Mouse (Mus musculus) lung, embryonic 15.5 days (tissue): ENCODE results near the gene Gtsf2. TPM values are rescaled to one million over a fixed set of nuclear protein-coding genes. Genes with fewer than 3 reads are reported as not detected.
"Not testable (repeated sequence)": the region's sequence is repeated elsewhere in the genome, so short reads cannot be mapped to it uniquely, and the experiment has no call there.

Experiments
- ATAC-seq: fragments of 200-750 bp; cut with Nextera tagmentation; 2 replicates; pipeline ENCODE4 v1.8.0; 2017; ENCODE audit warnings: moderate number of reproducible peaks, borderline replicate concordance; ENCODE audit not compliant: low FRiP score, low TSS enrichment; ENCODE audit errors: extremely low read depth
- H3K27ac ChIP-seq: fragments of 300-500 bp; sonication (generic); 2 replicates; pipeline ENCODE4 v1.5.1; 2015; ENCODE audit warnings: moderate library complexity, mild to moderate bottlenecking, inconsistent platforms
- H3K27me3 ChIP-seq: fragments of 300-500 bp; sonication (generic); 2 replicates; pipeline ENCODE4 v1.6.1; 2015; ENCODE audit warnings: inconsistent platforms
- H3K36me3 ChIP-seq: fragments of 300-500 bp; sonication (generic); 2 replicates; pipeline ENCODE4 v1.6.1; 2015; ENCODE audit warnings: inconsistent platforms
- H3K4me1 ChIP-seq: fragments of 300-500 bp; sonication (generic); 2 replicates; pipeline ENCODE4 v1.6.1; 2015; ENCODE audit warnings: inconsistent platforms
- H3K4me2 ChIP-seq: fragments of 300-500 bp; sonication (generic); 2 replicates; pipeline ENCODE4 v1.6.1; 2015; ENCODE audit warnings: inconsistent platforms, mild to moderate bottlenecking, moderate library complexity
- H3K4me3 ChIP-seq: fragments of 300-500 bp; sonication (generic); 2 replicates; pipeline ENCODE4 v1.5.1; 2015; ENCODE audit warnings: mild to moderate bottlenecking, inconsistent platforms
- H3K9ac ChIP-seq: fragments of 300-500 bp; sonication (generic); 2 replicates; pipeline ENCODE4 v1.6.1; 2015; ENCODE audit warnings: inconsistent platforms
- H3K9me3 ChIP-seq: fragments of 300-500 bp; sonication (generic); 2 replicates; pipeline ENCODE4 v1.6.1; 2016; ENCODE audit warnings: inconsistent platforms
- WGBS: fragments of 180-500 bp; shearing (Covaris S2); methylation state at CpG from one replicate; pipeline ENCODE4 v1.1.7; 2015; 5-methylcytosine and 5-hydroxymethylcytosine counted together
- polyA plus RNA-seq: library from polyadenylated mRNA; unstranded; fragments of >200 nt; fragmentation: Nextera tagmentation; extraction: Ambion mirVana; gene quantifications from 2 replicates; pipeline ENCODE4 v1.2.1, GENCODE M21; 2015

Gene Gtsf2
- polyA plus RNA-seq, 1 experiment from 2014 or later, result not detected

GRCm38 (mm10) chr15:103471488-103472194, 23.4 kb upstream of the Gtsf2 start:
- ATAC-seq, result no peak
- no peak overlapping the region for H3K4me2 ChIP-seq
- 66% methylated on average over 7 of the region's 7 CpGs for WGBS
- no peak overlapping the region for H3K27ac ChIP-seq
- no peaks in the 10 kb centered on the region for H3K4me1 ChIP-seq
- no peaks in the 10 kb centered on the region for H3K27me3 ChIP-seq
- no peaks in the 10 kb centered on the region for H3K36me3 ChIP-seq
- H3K4me3 ChIP-seq, result no peak overlapping the region
- H3K9ac ChIP-seq, result no peak overlapping the region
- no peaks in the 10 kb centered on the region for H3K9me3 ChIP-seq

GRCm38 (mm10) chr15:103462539-103463261, 14.4 kb upstream of the Gtsf2 start:
- H3K9ac ChIP-seq, result no peak overlapping the region
- no peaks in the 10 kb centered on the region for H3K4me1 ChIP-seq
- no peak overlapping the region for H3K4me3 ChIP-seq
- no peak overlapping the region for H3K27ac ChIP-seq
- no peaks in the 10 kb centered on the region for H3K9me3 ChIP-seq
- H3K4me2 ChIP-seq, result no peak overlapping the region
- WGBS, result 57% methylated on average over 7 of the region's 7 CpGs
- no peaks in the 10 kb centered on the region for H3K27me3 ChIP-seq
- no peak for ATAC-seq
- no peaks in the 10 kb centered on the region for H3K36me3 ChIP-seq

- no peak for ATAC-seq
- WGBS, result 78% methylated on average over 6 of the region's 6 CpGs
- H3K9me3 ChIP-seq, result no peaks in the 10 kb centered on the region
- H3K4me1 ChIP-seq, result no peaks in the 10 kb centered on the region
- H3K36me3 ChIP-seq, result no peaks in the 10 kb centered on the region
- no peak overlapping the region for H3K27ac ChIP-seq
- no peak overlapping the region for H3K4me2 ChIP-seq
- no peaks in the 10 kb centered on the region for H3K27me3 ChIP-seq
- no peak overlapping the region for H3K4me3 ChIP-seq
- no peak overlapping the region for H3K9ac ChIP-seq
These were observed 6.2 kb upstream of the Gtsf2 start for GRCm38 (mm10) chr15:103454449-103454848.

GRCm38 (mm10) chr15:103453551-103454218, 5.4 kb upstream of the Gtsf2 start, which contains the start of gene Nckap1l:
Gene Nckap1l, plus strand, starts transcription at chr15:103453794.
- peak; percentile 42; the same call in 1 of the 2 replicates for ATAC-seq
- Histone ChIP-seq H3K4me1 (no peaks in the 10 kb centered on the region), H3K36me3 (no peaks in the 10 kb centered on the region), H3K27ac (no peak within 1 kb of the TSS), H3K9me3 (no peaks in the 10 kb centered on the region), H3K9ac (no peak within 1 kb of the TSS), H3K4me3 (no peak within 1 kb of the TSS), H3K4me2 (no peak within 1 kb of the TSS), H3K27me3 (no peaks in the 10 kb centered on the region)
- 76% methylated on average over 13 of the region's 13 CpGs for WGBS

GRCm38 (mm10) chr15:103445966-103446365, 2.3 kb downstream of the Gtsf2 start:
- not testable (repeated sequence) for H3K9ac ChIP-seq, H3K27ac ChIP-seq, H3K27me3 ChIP-seq, H3K9me3 ChIP-seq, H3K4me3 ChIP-seq, H3K4me1 ChIP-seq, H3K36me3 ChIP-seq, ATAC-seq, H3K4me2 ChIP-seq
- 66% methylated on average over 4 of the region's 4 CpGs for WGBS

GRCm38 (mm10) chr15:103430241-103430640, 18.0 kb downstream of the Gtsf2 start, which contains the start of gene Gtsf1:
Gene Gtsf1, minus strand, starts transcription at chr15:103430470.
- Histone ChIP-seq H3K9ac (no peak within 1 kb of the TSS), H3K4me2 (no peak within 1 kb of the TSS), H3K9me3 (no peaks in the 10 kb centered on the region), H3K4me3 (no peak within 1 kb of the TSS), H3K4me1 (no peaks in the 10 kb centered on the region), H3K36me3 (no peaks in the 10 kb centered on the region), H3K27ac (no peak within 1 kb of the TSS), H3K27me3 (no peaks in the 10 kb centered on the region)
- ATAC-seq, result no peak
- WGBS, result 88% methylated on average over 16 of the region's 16 CpGs

- WGBS, result 41% methylated on average over 2 of the region's 2 CpGs
These were observed 21.3 kb downstream of the Gtsf2 start for GRCm38 (mm10) chr15:103427017-103427416.

GRCm38 (mm10) chr15:103405586-103405985, 42.7 kb downstream of the Gtsf2 start:
- H3K4me3 ChIP-seq, ATAC-seq, H3K4me1 ChIP-seq, H3K4me2 ChIP-seq, H3K27me3 ChIP-seq, H3K9ac ChIP-seq, H3K27ac ChIP-seq, H3K36me3 ChIP-seq, H3K9me3 ChIP-seq: not testable (repeated sequence)
- WGBS, result 85% methylated on average over 3 of the region's 3 CpGs

More at GRCm38 (mm10) chr15:103427017-103427416, 21.3 kb downstream of the Gtsf2 start:
- Histone ChIP-seq H3K4me2 (no peak overlapping the region), H3K4me3 (no peak overlapping the region), H3K9ac (no peak overlapping the region), H3K27me3 (no peaks in the 10 kb centered on the region), H3K4me1 (no peaks in the 10 kb centered on the region), H3K36me3 (no peaks in the 10 kb centered on the region), H3K9me3 (no peaks in the 10 kb centered on the region), H3K27ac (no peak overlapping the region)
- ATAC-seq, result no peak

GRCm38 (mm10) chr15:103401361-103401760, 46.9 kb downstream of the Gtsf2 start:
- H3K4me1 ChIP-seq, result no peaks in the 10 kb centered on the region
- no peak overlapping the region for H3K9ac ChIP-seq
- ATAC-seq, result no peak
- WGBS, result 92% methylated on average over 5 of the region's 5 CpGs
- no peaks in the 10 kb centered on the region for H3K9me3 ChIP-seq
- H3K27me3 ChIP-seq, result no peaks in the 10 kb centered on the region
- H3K36me3 ChIP-seq, result no peaks in the 10 kb centered on the region
- H3K4me3 ChIP-seq, result no peak overlapping the region
- H3K4me2 ChIP-seq, result no peak overlapping the region
- H3K27ac ChIP-seq, result no peak overlapping the region

GRCm38 (mm10) chr15:103393577-103393976, 54.7 kb downstream of the Gtsf2 start:
- no peaks in the 10 kb centered on the region for H3K4me1 ChIP-seq
- H3K9ac ChIP-seq, result no peak overlapping the region
- H3K4me3 ChIP-seq, result no peak overlapping the region
- H3K4me2 ChIP-seq, result no peak overlapping the region
- no peaks in the 10 kb centered on the region for H3K36me3 ChIP-seq
- H3K9me3 ChIP-seq, result no peaks in the 10 kb centered on the region
- H3K27me3 ChIP-seq, result no peaks in the 10 kb centered on the region
- no peak for ATAC-seq
- H3K27ac ChIP-seq, result no peak overlapping the region
